Mouse (Mus musculus) brain, embryonic 14.5 days (tissue): ENCODE results near the gene Esr1.

Experiments used
- CTCF ChIP-seq: fragments of 200-500 bp; IDR thresholded peaks from 2 replicates; pipeline ENCODE4 v1.5.1; 2012; ENCODE audit warnings: inconsistent platforms, mild to moderate bottlenecking, moderate library complexity, borderline replicate concordance; ENCODE audit not compliant: insufficient read depth, insufficient read length; ENCODE audit errors: extremely low read depth
- POLR2A ChIP-seq: fragments of 200-500 bp; IDR thresholded peaks from 2 replicates; pipeline ENCODE4 v1.6.1; 2012; ENCODE audit warnings: mild to moderate bottlenecking, inconsistent platforms, borderline replicate concordance; ENCODE audit not compliant: poor library complexity, insufficient read depth, insufficient read length, severe bottlenecking; ENCODE audit errors: extremely low read depth

- no peak for TF ChIP-seq POLR2A
- TF ChIP-seq CTCF, result no peak
These were observed 382.4 kb downstream of the Esr1 start for GRCm38 (mm10) chr10:4993802-4994201.
